Mouse (Mus musculus): Measurements from ENCODE around the gene Prkag3.

Prkag3 gene

GRCm38 (mm10) chr1:74748643-74749271 lies at the start of gene Prkag3:
Prkag3 (minus strand) TSS chr1:74749221.
- in situ Hi-C loops (cut with MboI; ENCODE audit: low sequenced_read_pairs), result no loop called here

- in situ Hi-C loops (cut with MboI; ENCODE audit: low sequenced_read_pairs), result no loop called here
These were observed 48.4 kb upstream of the Prkag3 start for GRCm38 (mm10) chr1:74797459-74797858.

- in situ Hi-C loops (cut with MboI; ENCODE audit: low sequenced_read_pairs), result no loop called here
These were observed 46.1 kb upstream of the Prkag3 start for GRCm38 (mm10) chr1:74795145-74795529.

DNA sequence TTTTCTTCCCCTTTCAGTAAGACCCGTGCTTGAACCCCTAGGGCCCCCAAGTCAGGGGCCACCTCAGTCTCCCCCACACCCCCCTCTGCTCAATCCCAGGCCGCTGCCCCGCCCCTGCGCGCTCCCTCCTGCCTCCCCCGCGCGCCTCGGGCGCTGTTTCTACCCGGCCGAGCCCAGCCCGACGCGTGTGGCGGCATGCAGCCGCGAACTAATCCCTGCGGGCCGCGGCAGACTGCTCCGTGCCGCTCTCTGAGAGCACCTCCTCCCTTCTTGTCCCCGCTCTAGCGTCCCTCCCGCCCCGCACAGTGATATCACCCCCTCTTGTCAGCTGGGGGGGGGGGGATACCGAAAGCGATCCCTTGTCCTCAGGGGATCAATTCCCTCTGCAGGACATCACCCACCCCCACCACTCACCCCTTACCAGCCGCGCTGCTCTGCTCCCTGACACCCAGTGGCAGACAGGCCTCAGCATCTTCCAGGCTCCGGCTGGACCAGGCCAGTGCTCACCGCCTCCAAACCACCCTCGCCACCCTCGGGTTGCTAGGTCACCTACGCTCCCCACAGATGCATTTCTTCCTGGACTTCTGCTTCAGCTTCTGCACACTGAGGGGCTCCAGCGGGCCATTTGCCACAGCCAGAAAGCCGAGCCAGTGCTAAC lies 45.6 kb upstream of the Prkag3 start:
- in situ Hi-C loops (cut with MboI; ENCODE audit: low sequenced_read_pairs), result no loop called here

- in situ Hi-C loops (cut with MboI; ENCODE audit: low sequenced_read_pairs), result no loop called here
These were observed 44.0 kb upstream of the Prkag3 start for GRCm38 (mm10) chr1:74792831-74793660.

DNA sequence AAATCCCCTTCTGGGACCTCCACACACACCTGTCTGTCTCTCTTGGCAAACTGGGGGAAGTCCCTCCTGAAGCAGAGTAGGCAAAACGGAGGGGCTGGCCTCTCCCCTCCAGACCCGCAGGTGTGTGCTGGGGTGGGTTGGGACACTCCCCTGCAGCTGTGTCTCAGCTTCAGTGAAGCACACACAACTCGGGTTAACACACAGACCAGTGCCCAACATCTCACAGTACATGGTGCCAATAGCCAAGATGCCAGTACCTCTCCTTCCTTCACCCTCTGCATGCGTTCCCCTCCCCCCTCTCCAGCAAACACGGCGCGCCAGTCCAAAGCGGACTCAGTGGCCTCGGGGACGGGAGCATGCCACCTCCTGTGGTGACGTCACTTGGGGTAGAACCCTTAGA lies 42.2 kb upstream of the Prkag3 start, which contains the start of gene Wnt10a:
Wnt10a (plus strand) TSS at position 268 of the 400 bp plus-strand sequence.
- in situ Hi-C loops (cut with MboI; ENCODE audit: low sequenced_read_pairs), result no loop called here

DNA sequence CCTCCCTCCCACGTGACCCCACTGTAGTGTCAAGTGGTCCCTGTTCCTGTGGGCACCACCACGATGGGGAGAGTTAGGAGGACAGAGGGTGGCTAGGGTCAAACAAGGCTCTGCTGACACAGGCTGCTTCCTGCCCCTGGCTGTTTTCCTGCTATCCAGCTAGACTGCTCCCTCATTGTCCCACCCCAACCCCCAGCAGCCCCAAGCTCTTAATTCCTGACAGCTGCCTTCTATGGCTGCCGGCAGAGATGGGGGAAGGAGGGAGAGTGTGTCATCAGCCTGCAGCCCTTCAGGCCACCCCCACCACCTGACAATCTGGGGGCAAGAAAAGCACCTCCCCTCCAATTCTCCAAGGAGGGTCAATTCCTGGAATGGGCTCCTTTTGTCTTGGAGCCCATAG lies 41.1 kb upstream of the Prkag3 start:
- in situ Hi-C loops (cut with MboI; ENCODE audit: low sequenced_read_pairs), result no loop called here

GRCm38 (mm10) chr1:74788603-74789176 lies 39.7 kb upstream of the Prkag3 start:
- in situ Hi-C loops (cut with MboI; ENCODE audit: low sequenced_read_pairs), result no loop called here

GRCm38 (mm10) chr1:74787846-74788245 lies 38.8 kb upstream of the Prkag3 start:
- in situ Hi-C loops (cut with MboI; ENCODE audit: low sequenced_read_pairs), result no loop called here

DNA sequence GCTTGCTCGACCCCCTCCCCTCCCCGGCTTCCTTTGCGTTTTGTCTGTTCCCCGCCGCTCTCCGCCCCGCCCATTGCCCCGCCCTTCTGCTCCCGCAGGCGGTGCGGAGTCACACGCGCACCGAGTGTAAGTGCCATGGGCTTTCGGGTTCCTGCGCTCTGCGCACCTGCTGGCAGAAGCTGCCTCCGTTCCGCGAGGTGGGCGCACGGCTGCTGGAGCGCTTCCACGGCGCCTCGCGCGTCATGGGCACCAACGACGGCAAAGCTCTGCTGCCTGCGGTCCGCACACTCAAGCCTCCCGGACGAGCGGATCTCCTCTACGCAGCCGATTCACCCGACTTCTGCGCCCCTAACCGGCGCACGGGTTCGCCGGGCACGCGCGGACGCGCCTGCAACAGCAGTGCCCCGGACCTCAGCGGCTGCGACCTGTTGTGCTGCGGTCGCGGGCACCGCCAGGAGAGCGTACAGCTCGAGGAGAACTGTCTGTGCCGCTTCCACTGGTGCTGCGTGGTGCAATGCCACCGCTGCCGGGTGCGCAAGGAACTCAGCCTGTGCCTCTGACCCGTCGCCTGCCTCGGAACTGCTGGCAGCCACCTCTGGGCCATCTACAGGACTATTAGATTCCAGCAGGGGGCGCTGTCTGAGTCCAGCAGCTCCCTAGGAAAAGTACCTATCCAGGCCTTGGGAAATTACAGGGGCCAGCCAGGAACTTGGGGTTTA lies 35.2 kb upstream of the Prkag3 start:
- in situ Hi-C loops (cut with MboI; ENCODE audit: low sequenced_read_pairs), result no loop called here

GRCm38 (mm10) chr1:74783554-74783953 lies 34.5 kb upstream of the Prkag3 start:
- in situ Hi-C loops (cut with MboI; ENCODE audit: low sequenced_read_pairs), result no loop called here

DNA sequence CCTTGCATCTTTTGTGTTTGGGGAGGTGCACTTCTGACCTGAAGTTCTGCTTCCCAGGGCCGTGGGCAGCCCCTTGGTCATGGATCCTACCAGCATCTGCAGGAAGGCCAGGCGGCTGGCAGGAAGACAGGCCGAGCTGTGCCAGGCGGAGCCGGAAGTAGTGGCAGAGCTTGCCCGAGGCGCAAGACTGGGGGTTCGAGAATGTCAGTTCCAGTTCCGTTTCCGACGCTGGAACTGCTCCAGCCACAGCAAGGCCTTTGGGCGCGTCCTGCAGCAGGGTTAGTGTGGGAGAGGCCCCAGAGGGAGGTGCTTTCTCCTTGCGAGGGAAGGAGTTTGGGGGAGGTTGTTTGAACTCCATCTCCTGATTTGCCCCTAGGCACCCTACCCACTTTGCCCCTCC lies 33.0 kb upstream of the Prkag3 start:
- in situ Hi-C loops (cut with MboI; ENCODE audit: low sequenced_read_pairs), result no loop called here

GRCm38 (mm10) chr1:74778934-74779486 lies 30.0 kb upstream of the Prkag3 start:
- in situ Hi-C loops (cut with MboI; ENCODE audit: low sequenced_read_pairs), result no loop called here

DNA sequence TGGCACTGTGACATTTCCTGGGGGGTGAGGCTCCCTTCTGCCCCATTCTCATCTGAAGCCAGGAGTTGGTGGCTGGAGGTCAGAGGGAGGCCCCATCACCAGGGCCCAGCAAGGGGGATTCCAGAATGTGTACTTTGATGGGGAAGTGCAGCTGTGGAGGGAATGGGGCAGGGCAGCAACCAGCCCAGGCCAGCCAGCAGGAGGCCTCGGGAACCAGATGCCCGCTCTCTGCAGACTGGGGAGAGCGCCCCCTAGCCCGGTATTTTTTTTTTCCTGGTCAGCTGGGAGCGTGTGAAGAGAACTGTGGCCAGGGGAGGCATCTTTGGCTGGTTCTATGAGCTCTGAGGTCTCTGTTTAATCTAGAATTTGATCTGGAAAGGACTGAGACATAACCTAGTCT lies 26.8 kb upstream of the Prkag3 start:
- in situ Hi-C loops (cut with MboI; ENCODE audit: low sequenced_read_pairs), result no loop called here

DNA sequence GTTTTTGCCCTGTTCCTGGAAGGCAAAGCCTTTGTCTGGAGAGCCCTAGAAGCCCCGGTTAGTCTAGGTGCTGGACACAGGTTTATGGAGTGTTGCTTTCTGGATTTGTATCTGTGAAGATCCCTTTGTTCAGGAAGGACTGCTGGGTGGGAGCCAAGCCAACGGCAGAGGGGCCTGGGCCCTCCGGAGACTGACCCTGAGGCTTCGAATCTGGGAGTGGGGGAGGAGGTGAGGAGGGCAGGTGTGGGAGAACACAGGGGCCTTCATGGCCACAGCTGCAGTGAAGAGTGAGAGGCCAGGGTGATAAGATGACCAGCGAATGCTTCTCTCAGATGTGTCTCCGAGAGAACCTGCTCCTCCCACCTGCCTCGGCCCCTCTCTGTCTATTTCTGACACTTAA lies 25.0 kb upstream of the Prkag3 start:
- in situ Hi-C loops (cut with MboI; ENCODE audit: low sequenced_read_pairs), result no loop called here

DNA sequence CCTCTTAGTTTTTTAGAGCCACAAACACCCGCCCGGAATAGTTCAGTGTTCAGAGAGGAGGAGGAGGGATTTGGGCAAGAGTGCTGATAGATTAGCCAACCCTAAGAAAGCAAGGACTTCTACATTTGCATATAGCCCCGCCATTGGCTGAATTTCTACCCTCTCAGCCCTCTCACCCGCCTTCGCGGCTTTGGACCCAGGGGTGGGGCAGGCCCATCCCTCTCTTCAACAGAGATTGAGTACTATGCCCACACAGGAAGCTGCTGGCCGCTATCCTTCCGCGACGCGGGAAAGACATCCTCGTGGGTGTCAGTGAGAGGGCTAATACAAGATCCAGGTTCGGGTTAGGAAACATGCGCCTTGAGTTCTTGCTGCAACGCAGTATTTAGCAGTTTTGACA lies 24.1 kb upstream of the Prkag3 start:
- in situ Hi-C loops (cut with MboI; ENCODE audit: low sequenced_read_pairs), result no loop called here

DNA sequence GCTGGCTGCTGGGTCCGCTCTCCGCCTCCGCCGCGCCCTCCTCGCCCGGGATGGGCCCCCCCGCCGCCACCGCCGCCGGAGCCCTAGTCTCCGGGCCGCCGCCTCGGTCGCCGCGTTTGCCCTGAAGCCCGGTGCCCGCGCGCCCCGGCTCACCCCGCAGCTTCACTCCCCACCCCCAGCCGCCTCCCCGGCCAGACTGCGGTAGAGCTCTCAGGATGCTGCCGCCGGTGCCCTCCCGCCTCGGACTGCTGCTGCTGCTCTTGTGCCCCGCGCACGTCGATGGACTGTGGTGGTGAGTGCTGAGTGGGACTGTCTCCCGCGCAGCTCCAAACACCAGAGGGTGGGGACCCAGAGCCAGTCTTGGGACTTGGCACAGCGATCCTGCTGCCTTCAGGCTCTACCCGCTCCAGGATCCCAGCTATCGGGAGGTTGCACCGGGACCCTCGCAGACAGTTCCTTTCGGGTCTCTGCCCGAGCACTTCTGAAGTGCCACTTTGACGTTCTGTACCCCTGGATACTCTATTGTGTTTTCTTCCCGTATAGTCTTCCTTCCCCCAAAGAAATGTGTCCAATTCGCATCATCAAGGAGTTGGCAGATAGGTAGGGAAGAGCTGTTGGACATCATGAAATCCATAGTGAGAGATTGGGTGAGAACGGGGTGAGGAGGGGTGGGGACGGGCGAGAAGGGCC lies 23.1 kb upstream of the Prkag3 start:
- in situ Hi-C loops (cut with MboI; ENCODE audit: low sequenced_read_pairs), result no loop called here

GRCm38 (mm10) chr1:74771845-74771930 lies 22.7 kb upstream of the Prkag3 start, which contains the start of gene Wnt6:
Wnt6 (plus strand) TSS chr1:74771892.
- in situ Hi-C loops (cut with MboI; ENCODE audit: low sequenced_read_pairs), result no loop called here

DNA sequence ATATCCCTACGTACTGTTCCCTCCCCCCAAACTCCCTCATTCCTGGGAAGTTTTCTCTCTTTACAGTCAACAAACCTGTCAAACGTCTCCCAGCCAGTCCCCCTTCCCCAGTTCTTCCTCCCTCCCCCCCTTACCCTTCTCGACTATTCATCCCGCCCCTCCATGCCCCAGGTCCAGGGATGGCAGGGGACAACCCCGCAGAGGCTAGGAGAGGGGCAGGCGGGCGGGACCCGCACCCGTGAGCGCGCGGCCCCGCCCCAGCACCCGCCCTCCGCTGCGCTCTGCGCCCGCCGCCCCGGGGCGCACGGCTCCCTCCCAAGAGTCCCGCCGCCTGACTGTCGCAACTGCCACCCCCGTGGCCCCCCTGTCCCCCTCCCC lies 22.4 kb upstream of the Prkag3 start:
- in situ Hi-C loops (cut with MboI; ENCODE audit: low sequenced_read_pairs), result no loop called here

GRCm38 (mm10) chr1:74770727-74771466 lies 21.9 kb upstream of the Prkag3 start:
- in situ Hi-C loops (cut with MboI; ENCODE audit: low sequenced_read_pairs), result no loop called here

Measured in CH12F3 (cell line).